Mouse (Mus musculus) heart, adult 2 months (tissue): ENCODE measurements at regions not wholly inside any gene's neighbourhood (a gene's known extent, or its start where the extent isn't known, plus 50 kb on each side); places are given as distances from the start of the nearest gene placed in this dataset.

Experiments
- DNase-seq, 2 experiments: peaks; one replicate each; pipeline ENCODE4 v3.0.0; 2021
- H3K27ac ChIP-seq: fragments of 200-600 bp; 2 replicates; pipeline ENCODE4 v1.8.1; 2022
- H3K27me3 ChIP-seq: fragments of 200-500 bp; 2 replicates; pipeline ENCODE4 v1.6.1; 2012; ENCODE audit warnings: mild to moderate bottlenecking, low read length, inconsistent platforms, mixed read lengths; ENCODE audit not compliant: control insufficient read depth, insufficient read depth
- H3K36me3 ChIP-seq: fragments of 200-500 bp; 2 replicates; pipeline ENCODE4 v1.6.1; 2012; ENCODE audit warnings: low read length, inconsistent platforms; ENCODE audit not compliant: control insufficient read depth, insufficient read depth
- H3K4me1 ChIP-seq: fragments of 200-500 bp; 2 replicates; pipeline ENCODE4 v1.6.1; 2011; ENCODE audit warnings: low read length; ENCODE audit not compliant: control insufficient read depth, insufficient read depth
- H3K4me3 ChIP-seq: fragments of 200-600 bp; 2 replicates; pipeline ENCODE4 v1.8.1; 2022
- H3K79me2 ChIP-seq: fragments of 200-500 bp; replicated peaks from 2 replicates; pipeline ENCODE4 v1.6.1; 2012; ENCODE audit warnings: mild to moderate bottlenecking, inconsistent platforms, low read length, moderate library complexity, mixed read lengths; ENCODE audit not compliant: control insufficient read depth, insufficient read depth
- H3K9ac ChIP-seq: fragments of 200-500 bp; 2 replicates; pipeline ENCODE4 v1.6.1; 2012; ENCODE audit warnings: low read depth, mild to moderate bottlenecking, control low read depth, inconsistent platforms, low read length, mixed read lengths
- CTCF ChIP-seq: fragments of 200-600 bp; IDR thresholded peaks from 2 replicates; pipeline ENCODE4 v1.8.1; 2022; ENCODE audit warnings: antibody characterized with exemption, mild to moderate bottlenecking, moderate library complexity
- EP300 ChIP-seq: fragments of 200-500 bp; IDR thresholded peaks from 2 replicates; pipeline ENCODE4 v1.6.1; 2011; ENCODE audit warnings: low read depth, low read length, control low read depth; ENCODE audit not compliant: insufficient read depth
- POLR2A ChIP-seq: fragments of 200-500 bp; IDR thresholded peaks from 2 replicates; pipeline ENCODE4 v1.6.1; 2011; ENCODE audit warnings: mild to moderate bottlenecking, low read depth, low read length, control low read depth; ENCODE audit not compliant: insufficient read depth
- WGBS: fragments of 180-500 bp; shearing (Covaris S2); methylation state at CpG from one replicate; pipeline ENCODE4 v1.1.7; 2018; 5-methylcytosine and 5-hydroxymethylcytosine counted together
- intact Hi-C: fragments of 180-260 bp; cut with DNase I; formaldehyde crosslinking; loops from one replicate; pipeline ENCODE4 v1.15.1; 2025

DNA sequence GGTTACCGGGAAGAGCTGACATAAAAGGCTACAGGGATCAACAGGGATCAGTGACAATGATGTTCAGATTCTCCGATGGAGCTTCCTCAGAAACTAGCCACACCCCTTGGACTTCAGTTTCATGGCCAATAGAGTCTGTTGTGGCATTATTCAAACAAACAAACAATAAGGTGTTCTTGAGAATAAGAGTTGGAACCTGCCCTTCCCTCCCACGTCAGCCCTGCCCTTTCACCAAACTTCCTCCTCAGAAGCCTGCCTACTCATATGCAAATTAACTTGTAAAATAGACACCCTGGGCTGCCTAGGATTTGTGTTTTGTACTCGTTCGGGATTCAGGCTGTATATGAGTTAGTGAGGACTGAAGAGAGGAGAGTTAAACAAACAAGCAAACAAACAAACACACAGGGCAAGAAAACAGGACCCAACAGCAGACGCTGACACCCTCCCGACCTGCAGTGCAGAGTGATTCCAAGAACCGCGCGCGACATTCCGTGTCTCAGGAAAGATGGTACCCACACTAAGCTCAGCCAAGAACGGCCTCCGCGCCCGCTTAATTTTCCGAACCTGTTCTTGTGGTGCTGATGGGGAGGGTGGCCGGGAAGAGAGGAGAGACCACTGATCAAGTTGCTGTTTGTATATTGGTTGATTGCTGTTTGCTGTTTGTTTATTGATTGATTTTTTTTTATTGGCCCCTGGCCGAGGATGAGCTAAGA lies 68.4 kb upstream of the Dusp5 start:
- Histone ChIP-seq H3K4me3 (no peak overlapping the region), H3K27me3 (no peaks in the 10 kb centered on the region), H3K9ac (no peak overlapping the region), H3K4me1 (no peaks in the 10 kb centered on the region), H3K79me2 (no peaks in the 10 kb centered on the region), H3K27ac (no peak overlapping the region), H3K36me3 (no peaks in the 10 kb centered on the region)
- no peak for TF ChIP-seq CTCF
- intact Hi-C loops = no loop called here
- DNase-seq = no peak
- 47% methylated on average over 19 of the region's 19 CpGs for WGBS

DNA sequence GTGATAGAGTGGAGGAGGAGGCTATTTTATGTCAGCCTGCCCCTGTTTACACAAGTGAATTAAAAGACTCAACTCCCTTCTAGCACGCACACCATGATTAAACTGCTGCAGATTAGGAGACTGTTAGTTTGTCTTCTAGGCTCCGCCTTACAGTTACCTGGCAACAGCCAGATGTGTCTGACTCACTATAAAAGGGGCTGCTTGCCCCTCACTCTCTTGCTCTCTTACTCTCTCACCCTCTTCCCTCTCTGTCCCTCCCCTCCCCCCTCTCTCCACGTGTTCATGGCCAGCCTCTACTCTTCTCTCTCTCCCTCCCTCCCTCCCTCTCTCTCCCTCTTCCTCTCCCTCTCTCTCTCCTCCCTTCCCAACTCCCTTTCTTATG lies 69.0 kb upstream of the Smndc1 start:
- H3K79me2 ChIP-seq = no peaks in the 10 kb centered on the region
- WGBS = 56% methylated on average over 3 of the region's 3 CpGs
- intact Hi-C loops = no loop called here
- H3K4me3 ChIP-seq = no peak overlapping the region
- DNase-seq = no peak
- no peaks in the 10 kb centered on the region for H3K36me3 ChIP-seq
- TF ChIP-seq POLR2A (no peak), CTCF (no peak), EP300 (no peak)
- H3K9ac ChIP-seq = no peak overlapping the region
- H3K27me3 ChIP-seq = no peaks in the 10 kb centered on the region
- no peaks in the 10 kb centered on the region for H3K4me1 ChIP-seq
- H3K27ac ChIP-seq = no peak overlapping the region

DNA sequence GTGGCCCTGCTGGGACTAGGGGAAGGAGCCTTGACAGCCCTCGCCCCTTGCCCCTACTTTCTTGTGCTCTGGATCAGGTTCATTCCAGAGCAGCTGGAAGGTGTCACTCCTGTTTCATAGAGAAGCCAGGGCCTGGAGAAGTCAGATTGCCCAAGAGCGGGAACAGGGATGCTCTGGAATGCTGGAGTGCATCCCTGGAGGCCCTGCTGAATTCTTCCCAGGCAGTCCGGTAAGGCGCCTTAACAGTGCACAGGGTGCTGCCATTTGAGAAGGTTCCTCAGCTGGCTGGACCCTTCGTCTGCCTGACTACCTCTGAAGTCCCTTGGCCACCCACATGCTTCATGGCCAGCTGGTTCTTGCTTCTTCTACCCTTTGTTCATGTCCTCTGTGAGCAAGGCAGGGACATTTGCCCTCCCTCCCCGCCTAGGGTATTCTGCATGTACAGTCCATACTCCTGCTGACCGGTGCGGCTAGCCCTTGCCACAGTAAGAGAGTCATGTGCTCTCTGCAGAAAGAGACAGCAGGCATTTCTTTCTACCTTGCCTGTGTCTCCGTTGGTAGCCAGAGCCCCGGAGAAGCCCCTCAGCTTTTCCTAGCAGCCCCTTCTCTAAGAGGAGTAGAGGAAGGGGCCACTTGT lies 68.5 kb upstream of the Smndc1 start:
- no peak for TF ChIP-seq POLR2A
- TF ChIP-seq EP300 = no peak
- Histone ChIP-seq H3K27me3 (no peaks in the 10 kb centered on the region), H3K4me3 (no peak overlapping the region), H3K79me2 (no peaks in the 10 kb centered on the region), H3K9ac (no peak overlapping the region), H3K36me3 (no peaks in the 10 kb centered on the region), H3K4me1 (no peaks in the 10 kb centered on the region), H3K27ac (no peak overlapping the region)
- intact Hi-C loops = no loop called here
- DNase-seq = no peak
- WGBS = 76% methylated on average over 10 of the region's 10 CpGs

DNA sequence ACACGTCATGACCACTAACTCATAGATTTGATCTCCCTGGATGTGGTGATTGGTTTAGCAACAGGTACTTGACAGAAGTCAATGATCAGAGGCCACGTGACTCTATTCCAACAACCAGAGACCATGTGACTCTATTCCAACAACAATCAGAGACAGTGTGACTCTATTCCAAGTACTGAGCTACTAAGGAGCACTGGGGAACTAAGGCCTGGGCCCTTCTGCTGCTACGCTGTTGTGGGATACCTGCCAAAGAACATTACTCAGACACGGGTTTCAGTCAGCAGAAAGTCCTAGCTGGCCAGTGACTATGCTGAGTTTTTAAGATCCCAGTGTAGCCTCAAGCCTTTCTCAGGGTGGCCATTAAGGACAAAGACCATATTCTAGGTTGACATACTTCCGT lies 66.3 kb upstream of the Smndc1 start:
- 70% methylated on average over 5 of the region's 5 CpGs for WGBS
- H3K36me3 ChIP-seq = no peaks in the 10 kb centered on the region
- intact Hi-C loops = no loop called here
- H3K4me1 ChIP-seq = no peaks in the 10 kb centered on the region
- H3K79me2 ChIP-seq = no peaks in the 10 kb centered on the region
- H3K4me3 ChIP-seq = no peak overlapping the region
- H3K9ac ChIP-seq = no peak overlapping the region
- no peaks in the 10 kb centered on the region for H3K27me3 ChIP-seq
- TF ChIP-seq EP300 (no peak), CTCF (no peak), POLR2A (no peak)
- no peak overlapping the region for H3K27ac ChIP-seq
- no peak for DNase-seq

DNA sequence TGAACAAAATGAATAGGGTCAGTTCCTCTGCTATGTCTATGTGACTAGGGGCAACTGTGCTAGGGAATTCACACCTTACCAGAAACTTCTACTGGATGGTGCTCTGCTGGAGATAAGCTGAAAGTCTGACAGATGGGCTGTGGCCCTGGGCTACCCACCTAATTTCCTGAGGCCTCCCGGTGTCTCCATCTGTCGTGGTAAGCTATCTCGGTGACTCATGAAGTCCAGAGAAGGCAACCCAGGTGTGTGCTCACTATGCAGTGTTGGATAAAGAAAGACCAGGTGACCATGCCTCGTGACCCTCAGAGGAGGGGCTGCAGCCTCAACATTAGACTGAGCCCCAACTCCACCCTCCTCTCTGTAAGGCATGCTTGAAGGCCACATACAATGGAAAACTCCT lies 64.2 kb upstream of the Smndc1 start:
- Histone ChIP-seq H3K27me3 (no peaks in the 10 kb centered on the region), H3K27ac (no peak overlapping the region), H3K4me3 (no peak overlapping the region), H3K4me1 (no peaks in the 10 kb centered on the region), H3K36me3 (no peaks in the 10 kb centered on the region), H3K9ac (no peak overlapping the region), H3K79me2 (no peaks in the 10 kb centered on the region)
- DNase-seq = no peak
- intact Hi-C loops = no loop called here
- TF ChIP-seq EP300 (no peak), POLR2A (no peak), CTCF (no peak)
- WGBS = 89% methylated on average over 4 of the region's 4 CpGs

DNA sequence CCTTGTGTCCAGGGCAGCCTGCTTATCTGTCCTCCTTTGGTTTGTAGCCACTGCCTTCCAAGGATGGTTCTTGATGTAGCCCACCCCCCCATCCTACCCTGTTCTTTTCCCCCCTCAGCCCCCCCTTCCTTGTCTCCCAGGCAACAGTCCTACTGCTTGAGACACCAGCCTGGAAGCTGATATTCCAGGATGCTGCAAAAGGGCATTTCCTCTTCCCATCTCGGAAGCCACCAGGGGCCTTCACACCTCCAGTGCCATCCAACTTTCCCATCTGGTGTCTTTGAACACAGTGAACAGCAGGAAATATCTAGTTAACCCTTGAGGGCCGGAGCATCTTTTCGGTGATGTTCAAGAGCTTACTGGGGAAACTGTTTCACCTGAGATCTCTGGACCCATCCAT lies 63.7 kb upstream of the Smndc1 start:
- no peaks in the 10 kb centered on the region for H3K79me2 ChIP-seq
- intact Hi-C loops = no loop called here
- 64% methylated on average over 3 of the region's 3 CpGs for WGBS

More for the DNA sequence above, 63.7 kb upstream of the Smndc1 start:
- Histone ChIP-seq H3K36me3 (no peaks in the 10 kb centered on the region), H3K27me3 (no peaks in the 10 kb centered on the region), H3K4me3 (no peak overlapping the region), H3K4me1 (no peaks in the 10 kb centered on the region), H3K9ac (no peak overlapping the region), H3K27ac (no peak overlapping the region)
- no peak for DNase-seq
- TF ChIP-seq EP300 (no peak), POLR2A (no peak), CTCF (no peak)
